Mouse (Mus musculus) hindbrain, postnatal 0 days (tissue): ENCODE results near the gene Tspan15. TPM values are rescaled to one million over a fixed set of nuclear protein-coding genes. Genes with fewer than 3 reads are reported as not detected.

ENCODE experiments used
- ATAC-seq: fragments of 200-750 bp; cut with Nextera tagmentation; 2 replicates; pipeline ENCODE4 v1.8.0; 2017; ENCODE audit warnings: mild to moderate bottlenecking, moderate TSS enrichment, moderate library complexity
- DNase-seq: peaks from one replicate; pipeline ENCODE4 v3.0.0-alpha.2; 2015; ENCODE audit warnings: low spot score
- H3K27ac ChIP-seq: fragments of 300-500 bp; sonication (generic); 2 replicates; pipeline ENCODE4 v1.5.1; 2014; ENCODE audit warnings: mild to moderate bottlenecking
- H3K27me3 ChIP-seq: fragments of 300-500 bp; sonication (generic); 2 replicates; pipeline ENCODE4 v1.6.1; 2014; ENCODE audit warnings: low read length, mixed read lengths; ENCODE audit not compliant: insufficient read depth
- H3K36me3 ChIP-seq: fragments of 300-500 bp; sonication (generic); 2 replicates; pipeline ENCODE4 v1.6.1; 2014; ENCODE audit warnings: low read length, mixed read lengths; ENCODE audit not compliant: insufficient read depth
- H3K4me1 ChIP-seq: fragments of 300-500 bp; sonication (generic); 2 replicates; pipeline ENCODE4 v1.6.1; 2014; ENCODE audit warnings: antibody characterized with exemption, low read length, mixed read lengths; ENCODE audit not compliant: insufficient read depth
- H3K4me2 ChIP-seq: fragments of 300-500 bp; sonication (generic); 2 replicates; pipeline ENCODE4 v1.6.1; 2014; ENCODE audit warnings: low read depth, mild to moderate bottlenecking, low read length, moderate library complexity, mixed read lengths
- H3K4me3 ChIP-seq: fragments of 300-500 bp; sonication (generic); 2 replicates; pipeline ENCODE4 v1.5.1; 2014; ENCODE audit warnings: low read length
- H3K9ac ChIP-seq: fragments of 300-500 bp; sonication (generic); replicated peaks from 2 replicates; pipeline ENCODE4 v1.6.1; 2014; ENCODE audit warnings: mild to moderate bottlenecking, low read length, moderate library complexity, mixed read lengths
- H3K9me3 ChIP-seq: fragments of 300-500 bp; sonication (generic); 2 replicates; pipeline ENCODE4 v1.6.1; 2016; ENCODE audit warnings: low read length, mixed read lengths
- CTCF ChIP-seq: IDR thresholded peaks from 2 replicates; pipeline ENCODE4 v1.5.1; 2016; ENCODE audit warnings: antibody characterized with exemption, control low read depth, low read depth
- WGBS: fragments of 180-500 bp; shearing (Covaris S2); extraction: QIAGEN DNeasy Blood & Tissue Kit; methylation state at CpG from one replicate; pipeline ENCODE4 v1.1.7; 2014; 5-methylcytosine and 5-hydroxymethylcytosine counted together
- polyA plus RNA-seq: library from polyadenylated mRNA; unstranded; fragments of >200 nt; fragmentation: Nextera tagmentation; extraction: Ambion mirVana; gene quantifications from 2 replicates; pipeline ENCODE4 v1.2.1, GENCODE M21; 2015
- total RNA-seq: library from RNA; depleted of rRNA; stranded (reverse); fragments of >200 nt; gene quantifications from 2 replicates; pipeline ENCODE4 v1.2.3, GENCODE M21; 2014

Tspan15 gene
- total and polyA plus RNA-seq, 2 experiments from 2014 or later: 20.4 to 30.8 TPM

- Histone ChIP-seq H3K4me1 (peaks cover 5% of the 10 kb centered on the region; the same call in 1 of the 2 replicates), H3K4me3 (no peak overlapping the region), H3K4me2 (no peak overlapping the region), H3K27me3 (no peaks in the 10 kb centered on the region), H3K9ac (no peak overlapping the region), H3K9me3 (no peaks in the 10 kb centered on the region), H3K36me3 (no peaks in the 10 kb centered on the region), H3K27ac (no peak overlapping the region)
- ATAC-seq (no peak), DNase-seq (no peak)
- WGBS: 91% methylated on average over 9 of the region's 9 CpGs
- no peak for TF ChIP-seq CTCF
These were observed 13.0 kb upstream of the Tspan15 start for GRCm38 (mm10) chr10:62244067-62244466.

GRCm38 (mm10) chr10:62242896-62243295 lies 11.8 kb upstream of the Tspan15 start:
- no peak overlapping the region for H3K9ac ChIP-seq
- WGBS: 56% methylated on average over 13 of the region's 13 CpGs
- H3K36me3 ChIP-seq: no peaks in the 10 kb centered on the region
- peak; percentile 77 for TF ChIP-seq CTCF
- ATAC-seq: 0 out of 2 replicates have a peak, but pooled peaks have one; percentile 39
- H3K4me2 ChIP-seq: no peak overlapping the region
- H3K4me3 ChIP-seq: no peak overlapping the region
- H3K27me3 ChIP-seq: no peaks in the 10 kb centered on the region
- H3K4me1 ChIP-seq: peaks cover 3% of the 10 kb centered on the region; the same call in 1 of the 2 replicates
- peak; percentile 76 for DNase-seq
- no peaks in the 10 kb centered on the region for H3K9me3 ChIP-seq
- H3K27ac ChIP-seq: no peak overlapping the region

DNA sequence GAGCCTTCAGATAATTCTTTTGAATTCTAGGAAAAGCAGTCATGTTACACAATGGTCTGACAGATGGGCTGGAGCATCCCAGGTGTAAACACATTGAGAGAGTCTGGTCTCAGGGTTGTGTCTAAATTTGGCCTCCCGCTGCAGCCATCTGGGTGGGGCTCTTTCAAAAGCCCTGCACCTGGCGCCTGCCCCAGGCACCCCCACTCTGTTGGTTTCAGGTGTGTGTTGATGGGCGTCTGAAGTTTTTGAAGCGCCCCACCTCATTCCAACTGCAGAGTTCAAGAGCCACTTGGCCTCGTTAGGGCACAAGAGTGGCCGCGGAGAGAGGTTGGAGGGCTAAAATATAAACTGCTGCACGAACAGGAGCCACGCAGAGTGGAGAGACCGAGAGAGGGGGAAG lies 11.3 kb upstream of the Tspan15 start:
- no peaks in the 10 kb centered on the region for H3K27me3 ChIP-seq
- H3K4me1 ChIP-seq: no peaks in the 10 kb centered on the region; the same call in 1 of the 2 replicates
- WGBS: 81% methylated on average over 10 of the region's 10 CpGs
- no peak for DNase-seq
- TF ChIP-seq CTCF: no peak
- H3K27ac ChIP-seq: no peak overlapping the region
- H3K9me3 ChIP-seq: no peaks in the 10 kb centered on the region
- no peaks in the 10 kb centered on the region for H3K36me3 ChIP-seq
- ATAC-seq: 0 out of 2 replicates have a peak, but pooled peaks have one; percentile 6
- H3K4me2 ChIP-seq: no peak overlapping the region
- no peak overlapping the region for H3K4me3 ChIP-seq
- no peak overlapping the region for H3K9ac ChIP-seq

DNA sequence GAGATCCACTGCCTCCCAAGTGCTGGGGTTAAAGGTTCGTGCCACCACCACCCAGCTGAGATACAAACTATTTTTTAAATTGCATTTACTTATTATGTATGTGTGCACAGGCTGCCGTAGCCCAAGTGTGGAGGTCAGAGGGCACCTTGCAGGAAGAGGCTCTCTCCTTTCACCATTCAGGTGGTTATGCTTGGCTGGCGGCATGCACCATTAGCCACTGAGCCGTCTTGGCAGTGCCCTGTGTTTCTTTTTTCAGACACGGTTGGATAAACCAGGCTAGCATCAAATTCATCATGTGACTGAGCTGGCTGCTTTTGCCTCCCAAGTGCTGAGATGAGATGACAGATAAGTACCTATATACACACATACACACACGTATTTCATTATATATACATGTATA lies 8.2 kb upstream of the Tspan15 start:
- Histone ChIP-seq H3K27ac (no peak overlapping the region), H3K4me1 (no peaks in the 10 kb centered on the region), H3K9ac (no peak overlapping the region), H3K4me2 (no peak overlapping the region), H3K27me3 (no peaks in the 10 kb centered on the region), H3K9me3 (no peaks in the 10 kb centered on the region), H3K4me3 (no peak overlapping the region), H3K36me3 (no peaks in the 10 kb centered on the region)
- DNase-seq: peak; percentile 20
- ATAC-seq: no peak
- WGBS: 36% methylated on average over 6 of the region's 6 CpGs
- TF ChIP-seq CTCF: no peak

- Histone ChIP-seq H3K9me3 (no peaks in the 10 kb centered on the region), H3K27me3 (no peaks in the 10 kb centered on the region), H3K4me1 (no peaks in the 10 kb centered on the region), H3K27ac (no peak overlapping the region), H3K9ac (no peak overlapping the region), H3K4me2 (no peak overlapping the region), H3K36me3 (no peaks in the 10 kb centered on the region), H3K4me3 (no peak overlapping the region)
- DNase-seq: no peak
- no peak for TF ChIP-seq CTCF
- no peak for ATAC-seq
- WGBS: 95% methylated on average over 3 of the region's 3 CpGs
These were observed 7.6 kb upstream of the Tspan15 start for GRCm38 (mm10) chr10:62238688-62239087.

GRCm38 (mm10) chr10:62237205-62237604 lies 6.2 kb upstream of the Tspan15 start:
- no peak for DNase-seq
- TF ChIP-seq CTCF: no peak
- no peaks in the 10 kb centered on the region for H3K9me3 ChIP-seq
- WGBS: 87% methylated on average over 9 of the region's 10 CpGs
- H3K27ac ChIP-seq: no peak overlapping the region
- no peak overlapping the region for H3K9ac ChIP-seq
- H3K36me3 ChIP-seq: no peaks in the 10 kb centered on the region
- H3K4me1 ChIP-seq: no peaks in the 10 kb centered on the region
- no peak overlapping the region for H3K4me3 ChIP-seq
- no peaks in the 10 kb centered on the region for H3K27me3 ChIP-seq
- ATAC-seq: no peak
- H3K4me2 ChIP-seq: no peak overlapping the region

DNA sequence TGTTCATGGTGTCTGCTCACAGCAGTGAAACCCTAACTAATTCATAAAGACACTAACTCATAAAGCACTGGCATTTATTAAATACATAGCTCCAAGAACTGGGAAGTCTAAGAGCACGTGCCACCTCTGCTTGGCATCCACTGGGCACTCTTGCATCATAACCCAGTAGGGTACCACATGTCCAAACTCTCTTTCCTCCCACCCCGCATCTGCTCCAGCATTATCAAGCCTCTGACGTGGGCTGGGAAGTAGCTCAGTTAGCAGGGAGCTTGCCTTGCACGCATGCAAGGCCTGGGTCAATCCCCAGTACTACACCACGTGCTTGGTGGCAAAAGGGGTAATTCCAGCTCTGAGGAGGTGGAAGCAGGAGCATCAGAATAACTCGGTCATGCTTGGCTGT lies 5.1 kb upstream of the Tspan15 start:
- Histone ChIP-seq H3K4me2 (no peak overlapping the region), H3K9ac (no peak overlapping the region), H3K27ac (no peak overlapping the region), H3K36me3 (no peaks in the 10 kb centered on the region), H3K4me1 (no peaks in the 10 kb centered on the region), H3K27me3 (no peaks in the 10 kb centered on the region), H3K4me3 (no peak overlapping the region), H3K9me3 (no peaks in the 10 kb centered on the region)
- no peak for DNase-seq
- no peak for ATAC-seq
- TF ChIP-seq CTCF: no peak
- 77% methylated on average over 6 of the region's 6 CpGs for WGBS
